Mouse (Mus musculus) urinary bladder, adult 2 months (tissue): ENCODE results near the gene Oaz2. TPM values are rescaled to one million over a fixed set of nuclear protein-coding genes. Genes with fewer than 3 reads are reported as not detected.

ENCODE experiments used
- DNase-seq: peaks from one replicate; pipeline ENCODE4 v3.0.0; 2022; ENCODE audit warnings: low spot score
- polyA plus RNA-seq: library from polyadenylated mRNA; depleted of rRNA; stranded (reverse); fragments of >200 nt; gene quantifications from 2 replicates; pipeline ENCODE4 v1.2.3, GENCODE M21; 2012; rRNA removed

The Oaz2 gene
- polyA plus RNA-seq, 1 experiment: 173 TPM

GRCm38 (mm10) chr9:65692959-65693603, 25.3 kb downstream of the Oaz2 start:
- no peak for DNase-seq

GRCm38 (mm10) chr9:65695646-65696045, 27.8 kb downstream of the Oaz2 start:
- DNase-seq: no peak

GRCm38 (mm10) chr9:65696337-65696736, 28.5 kb downstream of the Oaz2 start:
- no peak for DNase-seq

- DNase-seq: no peak
Measured at GRCm38 (mm10) chr9:65697356-65697755, 29.6 kb downstream of the Oaz2 start.

- no peak for DNase-seq
Measured at GRCm38 (mm10) chr9:65697992-65698391, 30.2 kb downstream of the Oaz2 start.

GRCm38 (mm10) chr9:65700504-65700903, 32.7 kb downstream of the Oaz2 start:
- no peak for DNase-seq

GRCm38 (mm10) chr9:65702286-65702685, 34.5 kb downstream of the Oaz2 start:
- no peak for DNase-seq

GRCm38 (mm10) chr9:65703241-65703640, 35.4 kb downstream of the Oaz2 start:
- no peak for DNase-seq

- no peak for DNase-seq
Measured at GRCm38 (mm10) chr9:65703926-65704595, 36.3 kb downstream of the Oaz2 start.

- no peak for DNase-seq
Measured at GRCm38 (mm10) chr9:65718195-65718594, 50.4 kb downstream of the Oaz2 start.

- no peak for DNase-seq
Measured at GRCm38 (mm10) chr9:65721161-65721566, 53.4 kb downstream of the Oaz2 start.

GRCm38 (mm10) chr9:65724471-65725290, 56.9 kb downstream of the Oaz2 start:
- DNase-seq: no peak

- no peak for DNase-seq
Measured at GRCm38 (mm10) chr9:65725291-65725622, 57.5 kb downstream of the Oaz2 start.

GRCm38 (mm10) chr9:65726431-65726830, 58.6 kb downstream of the Oaz2 start:
- DNase-seq: no peak

- no peak for DNase-seq
Measured at GRCm38 (mm10) chr9:65727491-65727890, 59.7 kb downstream of the Oaz2 start.

GRCm38 (mm10) chr9:65728588-65728987, 60.8 kb downstream of the Oaz2 start:
- no peak for DNase-seq

- DNase-seq: no peak
Measured at GRCm38 (mm10) chr9:65734931-65735330, 67.1 kb downstream of the Oaz2 start.

Other genes with a start within 250 kb of the Oaz2 start
- gene Slc51b, start 245.0 kb upstream of the Oaz2 start, polyA plus RNA-seq: not detected in 2 replicates
- 19.2 and 21.9 TPM in 2 replicates for gene Mtfmt, start 232.2 kb upstream of the Oaz2 start, polyA plus RNA-seq
- gene Spg21, start 207.1 kb upstream of the Oaz2 start, polyA plus RNA-seq: 42.6 and 46.8 TPM in 2 replicates
- gene Ankdd1a, start 147.8 kb upstream of the Oaz2 start, polyA plus RNA-seq: 21.8 and 33.9 TPM in 2 replicates
- 45.4 and 50.5 TPM in 2 replicates for gene Plekho2, start 88.0 kb upstream of the Oaz2 start, polyA plus RNA-seq
- gene Pif1, start 80.8 kb upstream of the Oaz2 start, polyA plus RNA-seq: 0.29 and 0.36 TPM in 2 replicates
- 142 and 175 TPM in 2 replicates for gene Rbpms2, start 38.4 kb upstream of the Oaz2 start, polyA plus RNA-seq
- gene Zfp609, start 159.6 kb downstream of the Oaz2 start, polyA plus RNA-seq: 9.2 and 17.4 TPM in 2 replicates
- 1.8 and 3.1 TPM in 2 replicates for gene Pclaf, start 222.2 kb downstream of the Oaz2 start, polyA plus RNA-seq
- 19.4 and 21.2 TPM in 2 replicates for gene Trip4, start 240.8 kb downstream of the Oaz2 start, polyA plus RNA-seq
- 11.2 and 12.3 TPM in 2 replicates for gene Csnk1g1, start 240.9 kb downstream of the Oaz2 start, polyA plus RNA-seq